Mouse (Mus musculus): ENCODE measurements around the gene Iffo1.

DNA sequence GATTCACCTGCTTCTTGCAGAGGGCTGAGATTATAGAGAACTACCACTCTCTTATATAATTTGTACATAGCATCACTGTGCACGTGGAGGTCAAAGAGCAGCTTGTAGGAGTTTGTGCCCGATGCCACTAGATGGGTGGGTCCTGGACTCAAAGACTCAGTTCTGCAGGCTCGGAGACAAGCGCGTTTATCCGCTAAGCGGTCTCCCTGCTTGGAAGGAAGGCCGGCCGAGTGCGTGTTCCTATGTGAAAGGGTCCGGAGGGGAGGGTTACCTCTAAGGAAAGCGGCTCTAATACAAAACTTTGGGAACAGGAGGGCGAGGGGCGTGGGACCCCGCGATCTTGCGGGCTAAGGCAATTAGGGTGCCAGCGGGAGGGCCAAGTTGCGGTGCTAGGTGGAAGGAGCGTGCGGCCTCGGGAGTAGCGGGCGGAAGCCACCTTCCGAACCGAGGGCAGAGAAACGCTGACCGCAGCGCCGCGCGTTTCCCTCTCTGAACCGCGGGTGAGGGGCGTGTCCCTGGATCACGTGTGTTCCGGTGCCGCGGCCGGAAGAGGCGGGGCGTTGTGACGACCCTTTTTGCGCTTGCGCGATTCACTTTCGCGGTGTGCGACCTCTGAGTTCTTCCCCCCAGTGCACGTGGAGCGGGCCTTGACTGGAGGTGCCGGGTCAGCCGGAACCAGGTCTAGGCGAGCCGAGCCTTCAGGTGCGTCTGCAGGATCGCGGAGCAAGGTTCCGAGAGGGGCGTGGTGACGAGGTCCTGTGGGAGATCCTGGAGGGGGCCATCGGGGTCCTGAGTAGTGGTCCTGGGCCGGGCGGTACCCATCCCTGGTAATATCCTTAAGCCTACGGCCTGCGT is 13.5 kb upstream of the Iffo1 start, which contains the start of gene Nop2:
- TF ChIP-seq POLR2A (IDR thresholded peaks at IDR 0.05; ENCODE audit: borderline replicate concordance, control insufficient read depth, low read depth, low read length) (peak; percentile 83; the same call in 1 of the 2 replicates), CTCF (IDR thresholded peaks at IDR 0.05; ENCODE audit: control insufficient read depth, insufficient read depth, low read length) (no peak)

Measured in bone marrow, adult 2 months (tissue).